Mouse (Mus musculus): Measurements from ENCODE around the gene Ahsa1.
"Not testable (repeated sequence)": the region's sequence is repeated elsewhere in the genome, so short reads cannot be mapped to it uniquely, and the experiment has no call there.

Ahsa1 gene

DNA sequence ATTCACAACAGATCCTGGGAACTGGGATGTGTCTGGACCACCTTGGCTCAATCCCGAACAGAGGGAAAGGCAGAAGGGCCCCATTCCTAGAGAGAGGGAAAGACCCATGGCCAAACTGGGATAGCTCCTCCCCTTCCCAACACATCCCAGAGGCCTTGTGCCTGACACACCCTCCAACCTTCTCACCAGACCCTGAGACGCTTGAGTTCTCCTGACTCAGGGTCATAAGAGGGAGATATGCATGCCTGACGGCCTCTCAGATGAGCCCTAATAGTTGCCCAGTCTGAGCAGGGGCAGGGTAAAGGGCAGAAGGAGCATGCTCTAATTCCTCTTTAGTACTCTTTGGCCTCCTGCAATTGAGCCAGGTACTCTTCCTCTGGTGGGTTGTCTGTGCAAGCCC lies 13.1 kb downstream of the Ahsa1 start:
- intact Hi-C loops (cut with DNase I): loop anchor here (5.0 kb wide), 1 partner anchor 38 kb away; no protein-coding TSS in a partner anchor

DNA sequence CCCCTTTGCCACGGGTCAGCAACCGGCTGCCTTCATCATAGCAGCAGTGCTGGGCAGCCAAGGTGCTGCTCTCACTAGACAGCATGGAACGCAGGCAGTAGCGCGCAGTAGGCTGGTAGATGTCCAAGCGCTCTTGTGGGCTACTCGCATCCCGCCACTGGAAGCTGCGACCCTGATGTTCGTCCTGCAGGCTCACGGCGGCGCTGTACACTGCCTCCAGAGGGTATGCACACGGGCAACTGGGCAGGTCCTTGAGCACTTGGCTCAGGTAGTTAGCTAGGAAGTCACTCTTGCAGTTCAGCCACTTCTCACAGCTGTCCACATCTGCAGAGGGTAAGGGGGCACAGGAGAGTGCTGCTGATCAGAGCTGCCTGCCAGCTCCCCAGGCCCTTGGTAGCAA lies 13.6 kb downstream of the Ahsa1 start:
- intact Hi-C loops (cut with DNase I): loop anchor here (5.0 kb wide), 1 partner anchor 37 kb away; no protein-coding TSS in a partner anchor

DNA sequence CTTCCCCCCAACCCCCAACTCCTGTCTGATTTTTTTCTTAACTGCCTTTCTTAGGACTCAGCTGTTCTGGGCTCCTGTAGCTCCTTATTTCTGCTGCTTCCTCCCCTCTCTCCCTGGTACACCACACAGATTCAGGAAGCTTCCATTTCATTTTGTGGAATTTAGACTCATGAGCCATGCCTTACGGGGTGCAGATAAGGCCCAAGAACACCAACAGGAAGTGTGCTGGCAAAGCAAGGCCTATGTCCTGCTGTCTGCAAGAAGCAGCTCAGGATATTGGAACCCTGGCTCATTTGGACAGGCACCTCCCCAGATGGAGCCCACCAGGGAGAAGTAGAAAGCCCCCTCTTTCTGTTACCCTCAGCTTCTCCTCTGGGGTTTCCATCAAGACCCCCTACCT lies 15.5 kb downstream of the Ahsa1 start:
- intact Hi-C loops (cut with DNase I): no loop called here

DNA sequence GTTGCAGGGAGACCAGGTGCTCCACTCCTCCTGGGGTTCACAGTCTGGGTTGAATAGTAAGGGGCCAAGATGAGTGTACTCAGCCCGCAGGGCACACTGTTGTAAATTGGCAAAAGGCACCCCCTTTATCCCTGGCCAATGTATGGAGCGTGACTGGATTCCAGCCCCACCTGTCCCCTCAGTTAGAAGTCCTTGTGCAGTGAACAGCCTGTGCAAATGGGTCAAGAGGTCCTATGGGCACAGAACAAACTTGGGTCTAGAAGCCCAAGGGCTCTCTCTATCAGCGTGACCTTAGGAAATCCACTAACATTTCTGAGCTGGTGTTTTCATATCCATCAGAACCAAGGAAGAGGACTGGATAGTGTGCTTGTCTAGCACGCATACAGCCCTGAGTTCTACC lies 16.5 kb downstream of the Ahsa1 start:
- intact Hi-C loops (cut with DNase I): no loop called here

DNA sequence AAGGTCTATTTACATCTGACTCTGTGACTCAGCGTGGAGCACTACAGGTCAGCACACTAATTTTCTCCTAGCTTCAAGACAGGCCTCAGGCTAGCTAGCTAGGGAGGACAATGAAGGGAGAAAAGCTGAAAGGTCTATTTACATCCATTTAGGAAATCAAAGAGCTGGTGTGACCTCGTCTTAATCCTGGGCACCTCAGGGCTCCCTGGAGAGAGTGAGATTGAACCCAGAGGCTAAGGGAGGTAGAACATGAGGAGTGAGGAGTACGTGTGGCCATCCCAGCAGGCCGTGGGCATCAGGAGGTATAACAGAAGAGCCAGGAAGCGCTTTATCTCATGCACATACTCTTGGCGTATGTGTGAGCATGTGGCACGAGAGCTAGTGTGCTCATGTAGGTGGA lies 17.4 kb downstream of the Ahsa1 start:
- intact Hi-C loops (cut with DNase I): no loop called here

DNA sequence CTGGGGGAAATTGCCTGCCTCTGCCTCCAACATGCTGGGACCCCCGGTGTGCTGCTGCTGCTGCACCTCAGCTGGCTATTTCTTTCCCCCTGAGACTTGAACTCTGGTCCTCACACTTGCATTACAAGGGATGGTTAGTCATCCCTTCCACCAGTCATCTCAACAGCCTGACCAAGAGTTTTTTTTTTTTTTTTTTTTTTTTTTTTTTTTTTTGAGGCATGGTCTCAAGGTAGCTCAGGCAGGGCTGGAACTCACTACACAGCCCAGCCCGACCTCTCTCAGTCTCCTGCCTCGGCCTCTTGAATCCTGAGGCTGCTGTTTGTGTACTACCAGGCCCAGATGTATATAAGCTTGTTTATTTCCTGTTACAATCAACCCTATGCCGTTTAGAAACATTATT lies 18.0 kb downstream of the Ahsa1 start:
- intact Hi-C loops (cut with DNase I): no loop called here

DNA sequence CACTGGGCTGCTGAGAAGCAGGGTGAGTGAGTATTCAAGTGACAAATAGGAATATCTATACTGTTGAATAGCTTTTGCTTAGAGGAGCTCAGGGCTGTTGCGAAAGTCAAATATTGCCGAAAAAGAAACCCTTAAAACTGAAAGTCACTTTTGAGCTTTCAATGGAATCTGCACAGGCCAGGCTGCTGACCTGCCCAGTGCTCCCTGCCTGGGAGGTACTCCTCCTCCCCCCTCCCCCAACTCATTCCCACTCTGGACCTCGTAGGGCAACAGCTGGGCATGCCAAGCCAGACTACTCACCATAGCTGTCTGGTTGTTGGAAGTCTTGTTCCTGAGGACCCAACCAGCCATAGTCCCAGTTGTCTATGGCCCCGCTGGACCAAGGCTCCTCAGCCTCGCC lies 18.4 kb downstream of the Ahsa1 start:
- intact Hi-C loops (cut with DNase I): no loop called here

DNA sequence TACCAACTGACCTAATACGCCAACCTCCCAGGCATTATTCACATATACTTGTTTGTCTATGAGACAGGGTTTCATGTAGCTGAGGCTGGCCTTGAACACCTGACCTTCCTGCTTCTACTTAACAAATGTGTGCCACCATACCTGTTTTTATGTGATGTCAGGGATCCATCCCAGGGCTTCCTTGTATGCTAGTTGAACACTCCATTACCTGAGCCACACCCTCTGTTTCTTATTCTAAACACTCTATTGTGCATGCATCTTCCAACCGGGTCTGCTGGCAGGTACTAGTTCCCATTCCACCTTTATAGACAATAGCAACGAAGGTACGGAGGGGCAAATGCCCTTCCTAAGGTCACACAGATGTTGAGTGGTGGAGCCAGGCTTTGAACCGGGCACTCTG lies 22.8 kb downstream of the Ahsa1 start:
- intact Hi-C loops (cut with DNase I): no loop called here

DNA sequence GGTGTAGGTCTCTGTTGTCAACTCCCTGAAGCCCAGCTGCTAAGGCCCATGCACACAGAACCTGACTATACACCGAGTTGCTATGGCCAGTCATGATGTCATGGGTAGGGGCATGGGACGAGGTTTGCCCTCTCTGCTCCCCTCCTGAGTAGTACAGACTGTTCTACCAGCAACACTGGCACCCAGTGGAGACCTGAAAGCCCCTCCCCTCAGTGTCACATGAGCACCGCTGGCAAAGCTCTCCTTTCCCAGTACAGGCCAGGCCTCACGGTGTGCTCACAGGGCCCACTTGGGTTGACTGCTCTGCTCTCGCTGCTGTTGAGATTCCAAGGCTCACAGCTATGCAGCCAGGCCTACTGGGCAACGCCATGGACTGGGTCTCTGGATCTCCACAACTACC lies 27.7 kb downstream of the Ahsa1 start:
- intact Hi-C loops (cut with DNase I): no loop called here

DNA sequence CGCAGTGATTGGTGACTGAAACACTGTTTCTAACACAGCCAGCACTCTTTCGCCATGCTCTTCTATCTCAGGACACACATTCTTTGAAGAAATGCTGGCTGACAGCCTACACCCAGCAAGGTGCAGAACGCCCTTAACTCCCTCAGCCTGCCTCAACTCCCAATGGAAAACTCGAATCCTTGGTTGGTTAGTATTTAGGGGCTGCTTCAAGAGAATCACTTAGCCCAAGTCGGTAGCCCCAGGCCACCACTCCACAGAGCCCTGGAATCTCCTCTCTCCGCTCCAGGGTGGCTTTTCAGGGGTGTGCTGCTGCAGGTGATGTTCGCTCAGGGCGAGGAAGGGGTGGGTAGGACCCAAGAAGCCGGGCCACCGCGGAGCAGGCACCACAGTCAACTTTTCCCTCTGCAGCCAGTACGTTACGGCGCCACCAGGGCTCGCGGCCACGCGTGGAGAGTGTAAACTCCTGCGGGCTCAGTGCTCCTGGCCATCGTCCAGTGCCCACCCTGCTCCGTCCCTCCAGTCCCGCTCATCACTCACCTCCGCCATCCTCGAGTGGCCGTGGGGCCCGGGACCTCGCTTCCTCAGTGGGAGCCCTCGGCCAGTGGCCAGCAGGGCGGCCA lies 32.9 kb downstream of the Ahsa1 start:
- intact Hi-C loops (cut with DNase I): no loop called here

DNA sequence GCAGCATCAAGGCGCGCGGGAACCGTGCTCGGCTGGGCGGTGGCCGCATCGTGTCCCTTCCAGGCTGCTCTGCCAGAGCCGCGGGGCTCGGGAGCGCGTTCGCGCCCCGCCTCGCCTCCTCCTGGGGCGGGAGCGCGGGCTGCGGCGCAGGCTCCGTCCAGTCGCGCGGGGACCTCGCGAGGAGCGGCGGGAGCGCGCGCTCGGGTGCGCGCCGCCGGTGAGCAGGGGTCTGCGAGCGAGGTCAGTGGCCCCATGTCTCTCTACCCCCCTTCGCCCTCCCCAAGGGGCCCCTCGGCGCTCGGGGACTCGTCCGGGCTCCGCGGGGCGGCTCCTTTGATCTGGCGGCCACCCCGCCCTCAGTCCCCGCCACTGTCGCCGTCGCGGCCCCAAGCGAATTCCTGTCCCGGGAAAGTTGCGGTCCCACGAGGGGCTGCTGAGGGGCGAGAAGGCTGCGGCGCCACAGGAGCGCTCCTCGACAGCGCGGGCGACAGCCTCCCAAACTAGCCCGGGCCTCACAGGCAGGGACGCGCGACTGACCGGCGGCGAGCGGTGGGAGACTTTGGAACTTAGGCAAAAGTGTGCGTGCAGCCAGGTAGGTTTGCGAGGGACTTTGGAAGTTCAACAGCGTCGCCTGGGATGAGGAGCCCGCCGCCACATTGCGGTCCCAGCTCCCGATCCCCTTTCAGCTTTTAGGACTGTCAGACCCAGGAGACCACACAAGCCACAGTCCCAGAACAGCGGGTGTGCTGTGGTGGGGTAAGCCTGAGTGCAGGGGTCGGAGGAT lies 33.6 kb downstream of the Ahsa1 start, which contains the start of gene Ism2:
Ism2 (minus strand) TSS at position 49 of the 784 bp plus-strand sequence.
- intact Hi-C loops (cut with DNase I): no loop called here

DNA sequence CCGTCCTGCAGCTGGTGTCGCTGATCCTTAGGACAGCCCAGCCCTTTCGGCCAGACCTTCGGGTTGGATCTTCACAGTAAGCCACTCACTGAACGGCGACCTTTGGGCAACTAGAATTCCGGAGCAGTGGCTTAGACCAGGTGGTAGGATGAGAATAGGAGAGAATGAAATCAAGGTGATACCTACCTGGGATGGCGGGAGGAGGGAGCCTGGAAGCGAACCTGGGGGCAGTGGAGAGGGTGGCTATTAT lies 34.1 kb downstream of the Ahsa1 start:
- intact Hi-C loops (cut with DNase I): no loop called here

DNA sequence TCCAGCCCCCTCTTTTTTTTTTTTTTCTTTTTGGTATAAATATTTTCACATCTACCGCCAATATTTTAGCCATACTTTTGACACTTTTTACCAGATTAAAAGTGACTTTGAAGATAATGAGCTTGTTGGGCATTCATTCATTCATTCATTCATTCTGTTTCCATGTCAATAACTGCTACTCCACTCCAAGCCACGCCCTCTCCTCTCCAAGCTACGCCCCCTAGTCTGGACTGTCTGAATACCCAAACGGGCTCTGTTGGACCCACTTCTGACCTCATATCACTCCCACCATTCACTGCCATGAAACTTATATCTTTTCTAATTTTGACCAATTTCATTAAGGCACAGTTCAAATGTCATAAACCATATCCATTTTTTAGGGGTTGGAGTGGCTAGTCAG lies 34.9 kb downstream of the Ahsa1 start:
- intact Hi-C loops (cut with DNase I): no loop called here

DNA sequence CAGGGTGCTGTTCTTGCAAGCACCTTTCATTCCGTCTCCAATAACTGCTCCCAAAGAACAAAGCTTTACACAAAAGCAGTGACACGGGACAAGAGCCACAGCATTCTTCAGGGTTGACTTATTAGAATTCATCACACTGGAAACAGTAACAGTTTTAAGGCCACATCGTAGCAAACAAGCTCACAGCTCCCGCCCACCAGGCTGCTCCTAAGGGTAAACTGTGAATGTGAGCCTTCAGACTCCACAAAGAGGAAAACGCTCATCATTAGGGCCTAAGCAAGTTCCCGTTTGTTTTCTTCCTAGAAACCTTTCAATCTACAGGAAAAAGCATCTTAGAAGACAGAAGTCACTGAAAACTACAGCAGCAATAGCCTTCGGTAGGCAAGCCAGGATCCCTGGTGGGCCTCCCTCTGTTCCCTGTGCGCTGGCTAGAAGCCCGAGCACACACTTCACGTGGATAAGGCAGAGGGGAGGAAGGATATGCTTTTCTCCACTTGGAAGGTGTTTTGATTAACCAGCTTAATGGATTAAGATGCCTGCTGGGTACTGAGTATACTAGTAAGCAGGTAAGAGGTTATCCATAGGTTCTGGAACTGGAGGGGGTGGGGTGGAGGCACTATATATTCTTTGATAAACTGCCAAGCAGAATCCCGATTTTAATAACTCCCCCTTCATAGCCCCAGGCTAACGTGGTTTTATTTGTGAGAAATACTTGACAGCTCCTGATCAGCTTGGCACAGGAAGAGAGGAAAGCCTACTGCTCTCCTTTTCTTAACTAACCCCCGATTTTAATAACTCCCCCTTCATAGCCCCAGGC lies 39.7 kb downstream of the Ahsa1 start:
- intact Hi-C loops (cut with DNase I): no loop called here

DNA sequence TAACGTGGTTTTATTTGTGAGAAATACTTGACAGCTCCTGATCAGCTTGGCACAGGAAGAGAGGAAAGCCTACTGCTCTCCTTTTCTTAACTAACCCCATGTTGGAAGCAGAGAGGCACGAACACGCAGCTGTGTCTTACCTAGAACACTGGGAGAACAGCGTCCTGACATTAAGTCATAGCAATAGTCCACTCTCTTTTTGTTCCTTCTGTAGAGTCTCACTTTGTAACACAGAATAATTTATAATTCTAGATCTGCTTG lies 40.2 kb downstream of the Ahsa1 start:
- intact Hi-C loops (cut with DNase I): not testable (repeated sequence)

DNA sequence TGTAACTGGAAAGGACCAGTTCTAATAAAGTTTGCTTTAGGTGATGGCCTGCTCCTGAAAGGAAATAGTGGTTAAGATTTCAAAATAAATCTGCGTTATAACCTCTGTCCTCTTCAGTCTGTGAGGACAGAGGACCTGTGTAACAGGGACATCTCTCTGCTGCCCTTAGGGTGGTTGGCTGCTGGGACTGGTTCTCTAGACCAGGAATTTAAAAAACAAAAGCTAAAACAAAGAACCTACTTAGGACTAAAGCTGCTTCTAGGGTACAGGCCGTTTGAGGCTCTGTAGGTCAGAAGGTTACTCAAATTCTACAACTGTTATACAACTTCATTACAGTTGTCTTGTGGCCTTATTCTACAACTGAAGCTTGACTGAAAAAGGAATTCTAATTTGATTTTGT lies 46.8 kb downstream of the Ahsa1 start:
- intact Hi-C loops (cut with DNase I): no loop called here

DNA sequence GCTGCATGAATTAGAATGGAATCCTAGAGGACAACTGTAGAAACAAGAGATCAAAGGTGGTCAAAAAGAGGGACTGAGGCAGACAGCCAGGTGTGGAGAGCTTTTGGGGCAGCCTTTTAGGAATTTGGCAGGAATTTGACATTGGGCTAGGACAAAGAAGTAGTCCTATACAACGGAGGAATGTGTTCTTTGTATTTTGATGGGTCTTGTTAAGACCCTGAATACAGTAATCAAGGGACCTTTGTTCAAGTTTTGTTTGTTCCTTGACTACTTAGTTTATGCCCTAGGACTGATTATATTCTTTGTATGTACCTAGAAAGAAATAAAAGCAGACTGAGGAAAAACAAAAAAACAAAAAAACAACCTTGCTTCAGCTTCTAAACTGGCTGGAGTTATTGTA lies 51.7 kb downstream of the Ahsa1 start:
- intact Hi-C loops (cut with DNase I): loop anchor here (5.0 kb wide), 1 partner anchor 41 kb away; no protein-coding TSS in a partner anchor

DNA sequence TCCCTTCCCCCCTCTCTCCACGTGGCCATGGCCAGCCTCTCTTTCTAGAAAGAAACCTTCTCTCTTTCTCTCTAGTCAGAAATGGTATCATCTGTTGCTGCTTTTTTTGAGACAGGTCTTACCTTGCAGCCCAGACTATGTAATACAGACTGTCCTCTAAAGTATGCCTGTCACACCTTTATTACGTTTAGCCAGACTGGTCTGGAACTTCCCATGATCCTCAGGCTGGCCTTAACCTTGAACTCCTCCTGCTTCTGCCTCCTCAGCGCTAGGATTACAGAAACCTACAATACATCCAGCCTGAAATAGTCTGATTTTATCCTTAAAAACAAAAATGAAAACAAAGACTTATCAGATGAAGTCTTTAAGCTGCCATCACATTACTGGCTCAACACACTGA lies 53.0 kb downstream of the Ahsa1 start:
- intact Hi-C loops (cut with DNase I): loop anchor here (5.0 kb wide), 1 partner anchor 42 kb away; no protein-coding TSS in a partner anchor
